Mouse (Mus musculus) embryonic facial prominence, embryonic 14.5 days (tissue): Measurements from ENCODE around the gene Rarb. TPM values are rescaled to one million over a fixed set of nuclear protein-coding genes. Genes with fewer than 3 reads are reported as not detected.
A peak's percentile ranks its signal among the peaks of the same experiment; 100 is the strongest.

Experiments used
- ATAC-seq: fragments of 200-750 bp; cut with Nextera tagmentation; 2 replicates; pipeline ENCODE4 v1.8.0; 2017; ENCODE audit warnings: low read depth, moderate number of reproducible peaks, moderate TSS enrichment
- DNase-seq: peaks from one replicate; pipeline ENCODE4 v3.0.0-alpha.2; 2015; ENCODE audit warnings: low spot score
- H3K27ac ChIP-seq: fragments of 300-500 bp; sonication (generic); replicated peaks from 2 replicates; pipeline ENCODE4 v1.5.1; 2014; ENCODE audit warnings: low read depth, mild to moderate bottlenecking, low read length, moderate library complexity
- H3K27me3 ChIP-seq: fragments of 300-500 bp; sonication (generic); replicated peaks from 2 replicates; pipeline ENCODE4 v1.6.1; 2014; ENCODE audit warnings: low read length; ENCODE audit not compliant: control insufficient read depth, insufficient read depth
- H3K36me3 ChIP-seq: fragments of 300-500 bp; sonication (generic); 2 replicates; pipeline ENCODE4 v1.6.1; 2014; ENCODE audit warnings: low read length, mixed read lengths; ENCODE audit not compliant: control insufficient read depth, insufficient read depth
- H3K4me1 ChIP-seq: fragments of 300-500 bp; sonication (generic); 2 replicates; pipeline ENCODE4 v1.6.1; 2014; ENCODE audit warnings: antibody characterized with exemption, low read length; ENCODE audit not compliant: control insufficient read depth, insufficient read depth
- H3K4me2 ChIP-seq: fragments of 300-500 bp; sonication (generic); 2 replicates; pipeline ENCODE4 v1.6.1; 2014; ENCODE audit warnings: low read depth, mild to moderate bottlenecking, low read length, moderate library complexity, mixed read lengths
- H3K4me3 ChIP-seq: fragments of 300-500 bp; sonication (generic); 2 replicates; pipeline ENCODE4 v1.5.1; 2014; ENCODE audit warnings: low read depth, mild to moderate bottlenecking, low read length
- H3K9ac ChIP-seq: fragments of 300-500 bp; sonication (generic); 2 replicates; pipeline ENCODE4 v1.6.1; 2014; ENCODE audit warnings: low read depth, mild to moderate bottlenecking, low read length, moderate library complexity, mixed read lengths
- H3K9me3 ChIP-seq: fragments of 300-500 bp; sonication (generic); 2 replicates; pipeline ENCODE4 v1.6.1; 2016; ENCODE audit warnings: low read length; ENCODE audit not compliant: control insufficient read depth
- WGBS: fragments of 180-500 bp; shearing (Covaris S2); extraction: QIAGEN DNeasy Blood & Tissue Kit; methylation state at CpG from one replicate; pipeline ENCODE4 v1.1.7; 2014; 5-methylcytosine and 5-hydroxymethylcytosine counted together
- polyA plus RNA-seq: library from polyadenylated mRNA; unstranded; fragments of >200 nt; fragmentation: Nextera tagmentation; extraction: Ambion mirVana; gene quantifications from 2 replicates; pipeline ENCODE4 v1.2.1, GENCODE M21; 2014

Gene Rarb
- polyA plus RNA-seq, 1 experiment from 2014 or later: 15.8 TPM

GRCm38 (mm10) chr14:16434396-16435171 is 384.4 kb downstream of the Rarb start:
- WGBS: 50% methylated on average over 3 of the region's 3 CpGs
- no peaks in the 10 kb centered on the region for H3K27me3 ChIP-seq
- no peaks in the 10 kb centered on the region for H3K9me3 ChIP-seq
- H3K9ac ChIP-seq: no peak overlapping the region
- peaks cover 45% of the 10 kb centered on the region for H3K36me3 ChIP-seq
- no peak overlapping the region for H3K4me2 ChIP-seq
- H3K27ac ChIP-seq: no peak overlapping the region
- no peak overlapping the region for H3K4me3 ChIP-seq
- no peaks in the 10 kb centered on the region for H3K4me1 ChIP-seq
- peak; percentile 45; the same call in 1 of the 2 replicates for ATAC-seq
- DNase-seq: peak; percentile 31

- H3K27ac ChIP-seq: no peak overlapping the region
- H3K36me3 ChIP-seq: peaks cover 55% of the 10 kb centered on the region
- WGBS: 40% methylated on average over 2 of the region's 2 CpGs
- no peaks in the 10 kb centered on the region for H3K4me1 ChIP-seq
- no peak overlapping the region for H3K4me2 ChIP-seq
- ATAC-seq (peak; percentile 72), DNase-seq (peak; percentile 88)
- H3K27me3 ChIP-seq: no peaks in the 10 kb centered on the region
- H3K4me3 ChIP-seq: no peak overlapping the region
- H3K9ac ChIP-seq: no peak overlapping the region
- H3K9me3 ChIP-seq: no peaks in the 10 kb centered on the region
Measured at GRCm38 (mm10) chr14:16433206-16433605, 385.8 kb downstream of the Rarb start.

GRCm38 (mm10) chr14:16432550-16432949 is 386.4 kb downstream of the Rarb start:
- H3K36me3 ChIP-seq: peaks cover 58% of the 10 kb centered on the region
- ATAC-seq (no peak), DNase-seq (no peak)
- WGBS: 80% methylated on average over 3 of the region's 3 CpGs
- H3K9ac ChIP-seq: no peak overlapping the region
- H3K4me2 ChIP-seq: no peak overlapping the region
- H3K27me3 ChIP-seq: no peaks in the 10 kb centered on the region
- no peak overlapping the region for H3K4me3 ChIP-seq
- no peak overlapping the region; the same call in 1 of the 2 replicates for H3K27ac ChIP-seq
- no peaks in the 10 kb centered on the region for H3K9me3 ChIP-seq
- H3K4me1 ChIP-seq: no peaks in the 10 kb centered on the region

- H3K4me1 ChIP-seq: no peaks in the 10 kb centered on the region
- no peak for DNase-seq
- no peaks in the 10 kb centered on the region for H3K27me3 ChIP-seq
- ATAC-seq: no peak
- H3K9me3 ChIP-seq: no peaks in the 10 kb centered on the region
- no peak overlapping the region for H3K9ac ChIP-seq
- peaks cover 60% of the 10 kb centered on the region for H3K36me3 ChIP-seq
- 56% methylated on average over 4 of the region's 4 CpGs for WGBS
- H3K27ac ChIP-seq: no peak overlapping the region
- H3K4me3 ChIP-seq: no peak overlapping the region
- H3K4me2 ChIP-seq: no peak overlapping the region
Measured at GRCm38 (mm10) chr14:16431941-16432499, 386.9 kb downstream of the Rarb start.

- Histone ChIP-seq H3K36me3 (peaks cover 73% of the 10 kb centered on the region), H3K4me3 (no peak overlapping the region), H3K4me1 (no peaks in the 10 kb centered on the region), H3K27me3 (no peaks in the 10 kb centered on the region), H3K27ac (no peak overlapping the region), H3K9ac (no peak overlapping the region), H3K4me2 (no peak overlapping the region), H3K9me3 (no peaks in the 10 kb centered on the region)
- WGBS: 82% methylated on average over 4 of the region's 4 CpGs
- DNase-seq (no peak), ATAC-seq (no peak)
Measured at GRCm38 (mm10) chr14:16427569-16427968, 391.4 kb downstream of the Rarb start.

GRCm38 (mm10) chr14:16414163-16414562 is 404.8 kb downstream of the Rarb start:
- H3K36me3 ChIP-seq: peaks cover 52% of the 10 kb centered on the region
- DNase-seq (no peak), ATAC-seq (no peak)
- no peak overlapping the region for H3K9ac ChIP-seq
- 66% methylated on average over 4 of the region's 4 CpGs for WGBS
- no peak overlapping the region for H3K4me2 ChIP-seq
- H3K4me1 ChIP-seq: no peaks in the 10 kb centered on the region
- H3K9me3 ChIP-seq: no peaks in the 10 kb centered on the region
- H3K27ac ChIP-seq: no peak overlapping the region
- H3K4me3 ChIP-seq: no peak overlapping the region
- H3K27me3 ChIP-seq: no peaks in the 10 kb centered on the region

- Histone ChIP-seq H3K9ac (no peak overlapping the region), H3K27ac (no peak overlapping the region), H3K36me3 (peaks cover 57% of the 10 kb centered on the region), H3K4me1 (no peaks in the 10 kb centered on the region), H3K4me2 (no peak overlapping the region), H3K9me3 (0 out of 2 replicates have a peak, but pooled peaks cover 8% of the 10 kb centered on the region), H3K27me3 (no peaks in the 10 kb centered on the region), H3K4me3 (no peak overlapping the region)
- 93% methylated on average over 4 of the region's 4 CpGs for WGBS
- ATAC-seq (no peak), DNase-seq (no peak)
Measured at GRCm38 (mm10) chr14:16405187-16405586, 413.8 kb downstream of the Rarb start.

- H3K27me3 ChIP-seq: no peaks in the 10 kb centered on the region
- H3K4me1 ChIP-seq: no peaks in the 10 kb centered on the region
- no peak overlapping the region for H3K27ac ChIP-seq
- DNase-seq (no peak), ATAC-seq (no peak)
- no peaks in the 10 kb centered on the region for H3K9me3 ChIP-seq
- no peak overlapping the region for H3K4me3 ChIP-seq
- no peak overlapping the region for H3K4me2 ChIP-seq
- H3K9ac ChIP-seq: no peak overlapping the region
- 0 out of 2 replicates have a peak, but pooled peaks cover 9% of the 10 kb centered on the region for H3K36me3 ChIP-seq
- 90% methylated on average over 1 of the region's 1 CpGs for WGBS
Measured at GRCm38 (mm10) chr14:16384783-16385182, 434.2 kb downstream of the Rarb start.
